Mouse (Mus musculus): ENCODE measurements around the gene Agap1.

- TF ChIP-seq CTCF (IDR thresholded peaks at IDR 0.05; ENCODE audit: borderline replicate concordance, extremely low read depth, insufficient read depth, insufficient read length) (no peak), POLR2A (IDR thresholded peaks at IDR 0.05; ENCODE audit: borderline replicate concordance, extremely low read depth, insufficient read depth, insufficient read length, poor library complexity, severe bottlenecking) (no peak)
Observed at GRCm38 (mm10) chr1:89822431-89822830, 367.8 kb downstream of the Agap1 start.

Data from brain, embryonic 14.5 days (tissue).